Mouse (Mus musculus) heart, adult 18-20 months (tissue): ENCODE measurements at regions not wholly inside any gene's neighbourhood (a gene's known extent, or its start where the extent isn't known, plus 50 kb on each side); places are given as distances from the start of the nearest gene placed in this dataset.
"Not testable (repeated sequence)": the region's sequence is repeated elsewhere in the genome, so short reads cannot be mapped to it uniquely, and the experiment has no call there.

Experiments
- DNase-seq, 2 experiments: peaks; one replicate each; pipeline ENCODE4 v3.0.0; 2021 to 2022; ENCODE audit warnings: mixed read lengths in 1 of 2

DNA sequence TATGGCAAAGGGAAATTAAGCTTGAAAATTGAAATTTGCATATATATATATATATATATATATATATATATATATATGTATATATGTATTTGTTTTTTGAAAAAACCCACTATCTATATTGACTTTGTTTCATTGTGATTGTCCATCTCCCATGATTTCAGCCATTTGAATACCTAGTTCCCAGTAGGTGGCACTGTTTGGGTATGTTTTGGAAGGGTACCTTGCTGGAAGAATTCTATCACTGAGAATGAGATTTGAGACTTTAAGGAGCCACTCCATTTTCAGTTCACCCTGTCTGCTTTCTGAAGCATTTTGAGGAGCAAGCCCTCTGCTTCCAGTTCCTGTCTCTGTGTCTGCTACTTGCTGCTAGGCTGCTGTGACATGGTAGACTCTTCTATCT, 72.8 kb upstream of the Ugt8a start:
- DNase-seq: peak in 1 of 2 experiments; percentile 17

DNA sequence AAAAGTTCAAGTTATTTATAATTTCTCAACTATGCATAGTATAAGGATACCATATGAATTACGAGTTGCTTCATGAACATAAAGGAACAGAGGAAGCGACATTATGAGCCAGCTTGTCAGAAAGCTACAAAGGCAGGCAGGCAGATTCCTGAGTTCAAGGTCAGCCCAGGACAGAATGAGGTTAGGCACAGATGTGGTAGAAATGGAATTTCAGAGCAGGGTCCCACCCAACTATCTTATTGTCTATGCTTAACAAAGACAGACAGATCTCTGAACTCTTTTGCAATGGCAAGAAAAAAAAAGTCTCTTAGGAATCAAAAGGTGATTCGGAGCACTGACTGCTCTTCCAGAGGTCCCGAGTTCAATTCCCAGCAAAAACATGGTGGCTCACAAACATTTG, 77.7 kb upstream of the Ugt8a start:
- no peak for DNase-seq

DNA sequence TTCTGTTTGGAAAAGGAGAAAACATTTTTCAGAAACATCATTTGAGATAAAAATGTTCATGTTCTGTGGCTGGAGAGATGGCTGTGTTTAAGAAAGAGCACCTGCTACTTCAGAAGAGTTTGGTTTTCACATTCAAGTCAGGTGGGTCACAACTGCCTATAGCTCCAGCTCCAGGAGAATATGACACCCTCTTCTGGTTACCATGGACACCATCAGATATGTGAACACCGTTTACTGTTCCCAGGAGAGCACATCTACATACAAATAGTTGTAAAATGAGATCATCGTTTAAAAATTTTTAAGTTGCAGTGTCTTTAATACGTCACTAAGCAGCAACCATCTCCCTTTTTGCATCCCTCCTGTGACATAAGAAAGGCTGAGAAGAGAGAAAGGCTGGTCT, 105.9 kb upstream of the Ugt8a start:
- DNase-seq: no peak

DNA sequence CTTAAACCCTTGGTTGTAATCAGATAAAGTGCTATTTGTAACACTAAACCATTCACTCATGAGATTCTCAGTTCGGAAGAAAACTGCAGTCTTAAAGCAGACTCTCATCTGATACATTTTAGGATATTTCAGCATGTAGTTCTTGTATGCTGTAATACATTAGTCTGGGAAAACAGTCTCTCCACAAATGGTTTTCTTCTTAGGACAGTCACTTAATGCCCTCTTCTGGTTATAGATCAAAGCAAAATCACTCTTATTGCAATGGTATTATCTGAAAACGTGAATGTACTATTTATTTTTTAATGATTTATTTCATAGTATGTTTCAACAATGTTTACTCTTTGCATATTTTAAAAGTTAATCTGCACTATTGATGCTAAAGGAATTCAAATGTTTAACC, 106.4 kb upstream of the Ugt8a start:
- no peak for DNase-seq

DNA sequence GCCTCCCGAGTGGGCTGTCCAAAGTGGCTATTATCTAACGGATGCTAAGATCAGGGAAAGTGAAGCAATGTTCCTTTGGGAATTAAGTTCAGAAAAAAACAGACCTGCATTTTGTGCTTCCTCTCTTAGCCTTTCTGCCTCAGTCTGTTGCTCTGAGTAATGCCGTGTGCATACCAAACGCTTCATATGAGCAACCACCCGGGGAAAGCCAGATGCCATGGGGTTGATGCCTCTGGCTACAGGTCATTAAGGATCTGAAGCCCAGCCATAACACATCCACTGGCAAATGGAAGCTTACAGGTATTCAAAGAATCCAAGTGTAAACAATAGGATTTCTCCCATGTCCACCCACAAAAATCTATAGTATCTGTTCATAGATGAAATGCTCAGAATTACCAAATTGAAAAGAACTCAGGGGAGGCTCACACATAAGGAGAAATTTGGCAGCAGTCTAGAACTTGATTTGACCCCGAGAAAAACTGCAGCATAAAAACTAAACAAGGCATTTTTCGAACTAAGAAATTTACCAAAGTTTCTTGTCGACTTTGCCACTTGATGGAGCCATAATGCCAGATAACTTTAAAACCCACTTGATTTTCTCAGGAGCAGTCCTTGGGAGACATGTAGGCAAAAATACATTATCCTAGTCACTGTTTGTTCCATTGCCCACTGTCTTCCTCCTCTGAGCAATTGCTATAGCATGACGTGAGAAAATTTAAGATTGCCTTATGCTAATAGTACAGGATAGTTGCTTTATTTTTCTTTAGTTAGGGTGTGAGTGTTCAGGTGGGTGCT, 107.8 kb upstream of the Ugt8a start:
- no peak for DNase-seq

GRCm38 (mm10) chr3:126058585-126058984, 120.2 kb upstream of the Ugt8a start:
- DNase-seq: peak in 1 of 2 experiments; percentile 4

- DNase-seq: peak in 1 of 2 experiments; percentile 2
Observed at GRCm38 (mm10) chr3:126105086-126105485, 166.7 kb upstream of the Ugt8a start.

DNA sequence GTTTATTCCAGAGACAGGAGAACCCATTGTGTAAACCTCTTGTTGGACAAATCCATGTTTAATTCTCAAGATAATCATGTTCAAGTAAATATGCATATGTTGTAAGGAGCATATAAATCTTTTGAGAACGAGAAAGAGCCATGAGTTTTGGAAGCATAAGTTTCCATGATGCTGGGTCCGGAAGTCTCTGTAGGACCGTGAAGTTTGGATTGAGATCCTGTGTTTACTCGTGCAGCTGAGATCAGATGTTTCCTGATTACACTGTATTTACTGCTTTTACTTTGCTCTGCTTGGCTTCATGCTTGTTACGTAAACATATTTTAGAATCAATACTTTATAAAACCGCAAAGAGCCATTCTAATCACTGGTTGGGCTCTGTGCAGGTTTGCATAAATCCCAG, 171.0 kb upstream of the Ugt8a start:
- no peak for DNase-seq

DNA sequence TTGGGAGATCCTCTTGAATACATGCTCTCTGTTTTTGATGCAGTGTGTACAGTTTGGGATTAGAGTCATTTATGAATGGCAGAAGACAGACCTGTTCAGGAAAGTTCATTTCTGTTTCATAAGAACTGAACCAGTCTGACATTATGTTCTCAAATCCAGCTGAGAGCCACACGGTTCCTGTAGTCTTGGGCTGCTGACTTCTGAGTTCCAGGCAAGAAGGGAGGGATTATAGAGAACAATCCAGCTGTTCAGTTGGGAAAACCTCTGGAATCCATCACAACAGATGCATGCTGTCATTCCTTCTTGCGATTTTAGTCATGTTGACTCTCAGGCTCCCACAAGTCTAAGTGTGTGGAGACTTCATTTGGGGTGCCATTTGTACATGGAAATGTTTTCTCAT, 179.4 kb upstream of the Ugt8a start:
- peak; percentile 10 to 20 for DNase-seq

DNA sequence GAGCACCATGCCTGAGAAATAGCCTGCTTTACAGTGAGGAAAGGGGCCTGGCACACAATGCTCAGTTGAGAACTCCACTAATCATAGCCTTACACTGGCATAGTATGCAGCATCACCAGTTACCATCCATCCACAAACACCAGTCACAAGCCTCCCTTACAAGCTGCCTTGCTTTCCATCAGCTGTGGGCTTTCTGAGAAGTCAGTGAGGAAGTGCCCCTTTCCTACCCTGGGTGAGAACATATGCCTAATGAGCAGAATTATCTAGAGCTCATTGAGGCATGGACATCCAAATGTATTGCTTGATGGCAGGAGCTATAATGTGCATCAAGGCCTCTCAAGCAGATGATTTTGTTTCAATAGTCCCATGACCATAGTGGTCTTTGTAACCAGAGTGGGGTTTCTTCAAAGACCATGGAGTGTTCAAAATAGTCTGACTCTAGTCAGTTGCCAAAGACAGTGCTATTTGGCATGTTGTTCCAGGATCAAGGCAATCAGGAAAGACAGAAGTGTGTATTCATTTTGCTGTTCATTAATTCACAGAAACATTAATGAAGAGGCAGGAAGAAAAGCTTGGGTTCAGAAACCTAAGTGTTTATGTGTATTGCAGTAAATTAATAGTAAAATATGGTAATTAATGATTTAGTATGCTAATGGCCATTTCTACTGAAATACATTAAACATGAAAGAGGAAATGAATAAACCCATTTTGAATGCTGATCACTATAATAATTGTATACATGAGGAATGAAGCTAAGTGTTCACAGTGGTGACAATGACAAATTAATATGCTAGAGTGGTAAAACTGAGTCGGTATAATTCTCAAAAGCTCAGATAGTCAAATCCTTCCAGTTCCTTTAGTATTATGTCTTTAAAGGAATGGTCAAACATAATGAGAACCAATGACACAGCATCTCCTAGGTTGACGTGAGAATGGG, 184.2 kb upstream of the Ugt8a start:
- no peak for DNase-seq

DNA sequence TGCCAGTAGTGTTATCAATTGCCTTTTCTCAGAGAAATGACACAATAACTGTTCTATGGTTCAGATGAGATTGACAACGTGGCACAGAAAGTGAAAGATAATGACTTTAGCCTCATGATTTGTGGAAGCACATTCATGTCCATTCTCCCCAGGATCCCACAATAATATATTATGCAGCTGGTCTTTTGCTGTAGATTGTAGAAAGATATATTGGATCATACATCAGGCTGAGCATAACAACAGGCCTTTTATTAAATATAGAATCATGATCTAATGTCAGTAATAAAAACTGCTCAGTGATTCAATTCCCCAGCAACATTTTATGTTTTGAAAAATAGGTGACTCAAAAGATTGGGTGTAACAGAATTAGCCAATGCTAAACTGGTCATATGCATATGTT, 196.9 kb upstream of the Arsj start:
- DNase-seq: no peak

DNA sequence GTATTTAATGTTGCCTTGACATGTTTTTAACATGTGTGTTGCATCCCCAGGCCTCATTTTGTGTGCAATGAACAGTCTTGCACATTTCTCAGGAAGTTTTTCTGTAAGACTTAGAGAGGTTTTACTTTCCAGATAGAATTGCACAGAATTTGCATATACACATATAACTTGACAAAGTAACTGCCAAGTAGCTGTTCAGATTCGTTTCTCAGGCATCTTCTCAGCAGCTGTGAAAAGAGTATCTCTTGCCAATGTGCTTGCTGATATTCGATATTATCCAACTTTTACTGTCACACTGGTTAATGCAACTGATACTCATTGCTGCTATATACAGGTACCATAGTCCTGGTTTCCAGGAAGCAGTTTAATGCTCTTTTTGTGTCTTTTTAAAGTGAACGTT, 154.5 kb upstream of the Arsj start:
- DNase-seq: no peak

DNA sequence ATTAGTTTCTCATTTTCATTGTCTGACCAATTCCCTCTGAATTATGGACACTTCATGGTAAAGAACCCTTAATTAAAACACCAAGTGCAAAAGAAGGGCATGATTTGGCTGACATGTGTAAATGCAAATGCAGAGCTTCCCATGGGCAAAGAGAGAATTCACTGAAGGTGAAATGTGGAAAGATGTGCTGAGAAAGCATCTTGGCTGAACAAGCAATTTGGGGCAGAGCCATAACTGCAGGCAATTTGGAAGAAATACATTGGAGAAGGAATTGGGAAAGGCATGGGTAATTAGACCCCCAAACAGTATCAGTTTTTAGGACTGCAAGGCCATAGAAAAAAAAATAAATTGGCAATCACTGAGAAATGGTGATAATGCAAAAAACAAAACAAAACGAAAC, 153.3 kb upstream of the Arsj start:
- DNase-seq: no peak

DNA sequence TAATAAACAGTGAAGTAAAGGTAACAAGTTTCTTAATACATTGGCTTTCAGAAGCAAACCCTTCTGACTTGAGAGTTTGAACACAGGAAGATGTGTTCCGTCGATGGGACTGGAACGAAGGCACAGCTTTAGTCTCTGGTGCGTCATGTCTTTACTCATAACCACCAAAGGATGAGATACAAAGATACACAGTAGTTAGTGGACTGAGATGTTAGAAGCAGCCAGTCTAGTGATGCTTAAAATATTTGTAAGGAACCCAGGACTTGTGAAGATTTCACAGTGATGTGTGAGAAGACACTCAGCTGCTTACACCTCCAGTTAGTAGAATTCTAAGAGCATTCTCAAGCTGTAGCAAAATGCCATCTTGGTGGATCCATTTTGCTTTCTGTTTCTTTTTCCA, 135.9 kb upstream of the Arsj start:
- no peak for DNase-seq

DNA sequence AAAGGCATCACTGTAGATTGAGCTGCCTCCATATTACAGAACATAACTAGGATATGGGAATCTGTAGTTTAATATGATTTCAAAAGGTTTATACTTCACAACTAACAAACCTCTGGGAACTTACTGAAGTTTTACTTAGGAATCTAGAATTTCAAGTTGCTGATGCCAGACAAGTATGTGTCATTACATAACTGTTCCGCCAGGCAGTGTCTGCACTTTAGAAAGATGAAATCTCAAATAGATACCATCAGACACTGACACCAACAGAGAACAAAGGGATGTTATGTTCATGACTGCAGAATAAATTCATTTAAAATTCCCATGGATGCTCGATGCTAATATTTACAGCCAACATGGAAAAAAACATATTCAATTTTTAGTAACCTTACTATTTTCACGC, 117.7 kb upstream of the Arsj start:
- DNase-seq: no peak

DNA sequence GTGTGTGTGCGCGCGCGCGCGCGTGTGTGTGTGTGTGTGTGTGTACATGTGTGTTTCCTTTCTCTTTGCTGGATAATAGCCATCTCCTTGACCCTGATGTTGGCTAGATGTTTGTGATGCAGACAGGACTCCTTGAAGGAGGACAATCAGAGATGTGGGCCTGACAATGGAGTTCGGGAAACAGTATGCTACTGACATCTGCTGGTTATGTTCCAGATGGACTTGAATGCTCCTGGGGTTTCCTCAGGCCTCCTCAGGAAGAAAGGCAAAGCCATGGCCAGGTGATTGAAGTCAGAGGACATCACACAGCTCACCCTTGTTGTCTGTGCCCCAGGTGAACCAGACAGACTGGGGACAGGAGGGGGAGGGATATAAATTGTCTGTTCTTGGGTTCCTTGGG, 102.2 kb upstream of the Arsj start:
- no peak for DNase-seq

DNA sequence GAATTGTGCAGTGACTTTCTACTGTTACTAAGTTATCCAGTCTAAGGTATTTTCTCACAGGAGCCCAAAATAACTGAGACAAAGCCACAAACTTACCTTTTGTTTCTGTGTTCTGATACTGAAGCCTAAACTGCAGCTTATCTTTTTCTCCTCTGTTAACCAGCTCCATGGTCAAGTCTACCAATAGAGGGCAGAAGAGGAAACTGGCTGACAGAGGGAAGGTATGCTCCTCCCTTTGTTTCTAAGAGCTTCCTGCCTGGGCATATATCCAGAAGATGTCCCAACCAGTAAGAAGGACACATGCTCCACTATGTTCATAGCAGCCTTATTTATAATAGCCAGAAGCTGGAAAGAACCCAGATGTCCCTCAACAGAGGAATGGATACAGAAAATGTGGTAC, 91.5 kb upstream of the Arsj start:
- DNase-seq: not testable (repeated sequence)

- no peak for DNase-seq
Observed at GRCm38 (mm10) chr3:126273566-126273965, 89.9 kb upstream of the Arsj start.

DNA sequence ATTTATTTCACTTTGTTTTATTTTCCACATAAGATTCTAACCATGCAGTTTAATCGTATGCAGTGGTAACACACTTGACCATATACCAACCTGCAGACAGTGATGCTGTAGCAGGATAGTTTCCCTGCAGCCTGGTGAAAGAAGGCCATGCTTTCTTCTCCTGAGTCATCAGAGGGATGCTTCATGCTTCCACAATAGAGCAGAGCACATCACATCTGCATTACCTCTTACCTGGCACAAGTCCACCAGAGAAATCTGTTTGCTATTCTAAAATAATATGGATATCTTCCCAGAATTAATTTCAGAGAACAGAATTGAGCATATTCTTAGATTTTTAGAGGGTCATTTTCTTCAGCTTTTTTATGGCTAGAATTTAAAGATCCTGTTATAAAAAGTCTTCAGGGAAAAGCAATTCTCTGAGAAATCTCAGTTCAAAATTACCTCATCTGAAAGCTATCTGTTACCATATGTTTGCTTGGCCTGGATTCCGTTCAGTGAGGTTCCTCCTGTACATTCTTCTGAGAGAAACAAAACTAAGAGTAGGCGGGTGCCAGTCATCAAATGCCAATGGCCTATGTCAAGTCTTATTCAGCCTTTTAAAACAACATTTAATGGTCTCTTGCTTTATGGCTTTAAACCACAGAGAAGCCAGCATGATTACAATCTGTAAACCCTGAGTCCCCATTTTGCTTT, 87.3 kb upstream of the Arsj start:
- no peak for DNase-seq

GRCm38 (mm10) chr3:126284294-126285090, 79.0 kb upstream of the Arsj start:
- no peak for DNase-seq

DNA sequence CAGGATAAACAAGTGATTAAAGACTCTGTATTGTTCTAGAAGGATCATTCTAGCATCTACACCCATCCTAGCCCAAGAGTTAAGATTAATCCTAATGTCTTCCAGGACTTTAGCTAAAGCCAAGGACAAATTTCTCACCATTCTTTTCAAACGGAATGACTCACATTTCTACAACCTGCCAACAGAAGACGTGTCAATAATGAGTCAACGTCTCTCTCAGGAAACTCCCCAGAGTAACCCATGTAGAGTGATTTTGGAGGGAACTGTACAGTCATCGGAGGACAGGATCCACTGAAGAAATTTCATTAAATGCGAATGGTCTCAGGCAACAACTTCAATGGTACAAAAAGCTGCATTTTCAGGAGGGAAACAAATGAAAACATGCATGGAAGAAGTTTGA, 71.2 kb upstream of the Arsj start:
- peak; percentile 21 to 54 for DNase-seq

- DNase-seq: peak in 1 of 2 experiments; percentile 4
Observed at GRCm38 (mm10) chr3:126292830-126293229, 70.7 kb upstream of the Arsj start.
